Mouse (Mus musculus): ENCODE measurements around the gene Chst10.

GRCm38 (mm10) chr1:38839944-38840343, 58.0 kb downstream of the Chst10 start:
- TF ChIP-seq POLR2A (IDR thresholded peaks at IDR 0.05; ENCODE audit: borderline replicate concordance, extremely low read depth, insufficient read depth, insufficient read length, poor library complexity, severe bottlenecking) (no peak), CTCF (IDR thresholded peaks at IDR 0.05; ENCODE audit: borderline replicate concordance, extremely low read depth, insufficient read depth, insufficient read length) (no peak)

Measured in brain, embryonic 14.5 days (tissue).